Mouse (Mus musculus) liver, embryonic 14.5 days (tissue): ENCODE measurements around the gene Slc18b1.

Source experiments
- CTCF ChIP-seq: IDR thresholded peaks from 2 replicates; pipeline ENCODE4 v1.5.1; 2016; ENCODE audit warnings: antibody characterized with exemption, low read depth, control low read depth
- EP300 ChIP-seq: IDR thresholded peaks from 2 replicates; pipeline ENCODE4 v1.6.1; 2016; ENCODE audit warnings: antibody characterized with exemption, low read depth

DNA sequence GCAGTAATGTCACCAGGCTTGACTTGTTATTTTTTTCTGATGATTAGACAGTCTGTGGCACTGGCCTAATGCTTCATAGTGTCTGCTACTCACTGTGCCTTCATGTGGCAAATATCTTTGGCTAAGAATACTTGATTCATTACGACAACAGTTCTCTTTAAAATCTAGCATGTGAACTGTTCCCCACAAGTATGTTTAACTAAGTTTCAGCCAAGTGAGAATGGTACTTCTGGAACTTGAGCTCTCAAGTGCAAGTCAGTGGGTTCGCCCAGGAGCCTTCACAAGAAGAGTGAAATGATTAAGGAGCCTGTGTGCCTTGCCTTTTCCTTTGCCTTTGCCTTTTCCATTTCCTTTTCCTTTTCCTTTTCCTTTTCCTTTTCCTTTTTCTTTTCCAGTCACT lies 55.3 kb downstream of the Slc18b1 start:
- no peak for TF ChIP-seq CTCF
- TF ChIP-seq EP300 = no peak
